Mouse (Mus musculus): ENCODE measurements around the gene Tmem181a. TPM values are rescaled to one million over a fixed set of nuclear protein-coding genes. Genes with fewer than 3 reads are reported as not detected.
"Not testable (repeated sequence)": the region's sequence is repeated elsewhere in the genome, so short reads cannot be mapped to it uniquely, and the experiment has no call there.

Gene Tmem181a
- polyA plus RNA-seq, 1 experiment from 2014 or later: 21.3 TPM

- not testable (repeated sequence) for H3K4me1 ChIP-seq; H3K27ac ChIP-seq (replicated peaks)
- 61% methylated on average over 3 of the region's 4 CpGs for WGBS
Measured at GRCm38 (mm10) chr17:6315706-6316105, 59.0 kb downstream of the Tmem181a start.

GRCm38 (mm10) chr17:6316379-6317126, 59.9 kb downstream of the Tmem181a start:
- H3K36me3 ChIP-seq; H3K27me3 ChIP-seq (ENCODE audit: low read depth, poor library complexity, severe bottlenecking); H3K4me1 ChIP-seq; H3K9me3 ChIP-seq (replicated peaks): not testable (repeated sequence)
- H3K27ac ChIP-seq (replicated peaks): peak overlapping the region; percentile 68
- 6% methylated on average over 38 of the region's 38 CpGs for WGBS
- peak; percentile 30 for DNase-seq (ENCODE audit: low spot score)
- peak overlapping the region; percentile 55 for H3K4me3 ChIP-seq

More at GRCm38 (mm10) chr17:6315706-6316105, 59.0 kb downstream of the Tmem181a start:
- not testable (repeated sequence) for H3K4me3 ChIP-seq; H3K9me3 ChIP-seq (replicated peaks); H3K27me3 ChIP-seq (ENCODE audit: low read depth, poor library complexity, severe bottlenecking); DNase-seq (ENCODE audit: low spot score); H3K36me3 ChIP-seq

- WGBS: 14% methylated on average over 23 of the region's 23 CpGs
- not testable (repeated sequence) for H3K36me3 ChIP-seq; H3K4me1 ChIP-seq; H3K27me3 ChIP-seq (ENCODE audit: low read depth, poor library complexity, severe bottlenecking); H3K9me3 ChIP-seq (replicated peaks)
- Histone ChIP-seq H3K27ac (replicated peaks) (peak within 1 kb of the TSS; percentile 68), H3K4me3 (peak within 1 kb of the TSS; percentile 55)
- peak; percentile 98 for DNase-seq (ENCODE audit: low spot score)
Measured at GRCm38 (mm10) chr17:6317339-6317985, 60.8 kb downstream of the Tmem181a start, which contains the start of gene Dynlt1a. Gene Dynlt1a (minus strand): TSS chr17:6317500.

GRCm38 (mm10) chr17:6321081-6321777, 64.6 kb downstream of the Tmem181a start:
- H3K27ac ChIP-seq (replicated peaks); H3K4me1 ChIP-seq; H3K36me3 ChIP-seq; H3K27me3 ChIP-seq (ENCODE audit: low read depth, poor library complexity, severe bottlenecking); H3K9me3 ChIP-seq (replicated peaks); H3K4me3 ChIP-seq; DNase-seq (ENCODE audit: low spot score): not testable (repeated sequence)
- 3% methylated on average over 22 of the region's 60 CpGs for WGBS

- H3K4me1 ChIP-seq; H3K9me3 ChIP-seq (replicated peaks); H3K27ac ChIP-seq (replicated peaks); H3K27me3 ChIP-seq (ENCODE audit: low read depth, poor library complexity, severe bottlenecking); H3K36me3 ChIP-seq; DNase-seq (ENCODE audit: low spot score); H3K4me3 ChIP-seq: not testable (repeated sequence)
- WGBS: no CpG with 5 or more reads among the region's 10 CpGs
Measured at GRCm38 (mm10) chr17:6321778-6322101, 65.1 kb downstream of the Tmem181a start.

GRCm38 (mm10) chr17:6325021-6325420, 68.4 kb downstream of the Tmem181a start:
- DNase-seq (ENCODE audit: low spot score); H3K9me3 ChIP-seq (replicated peaks); H3K4me3 ChIP-seq; H3K36me3 ChIP-seq; H3K4me1 ChIP-seq; H3K27me3 ChIP-seq (ENCODE audit: low read depth, poor library complexity, severe bottlenecking); H3K27ac ChIP-seq (replicated peaks): not testable (repeated sequence)
- 68% methylated on average over 10 of the region's 10 CpGs for WGBS

- H3K9me3 ChIP-seq (replicated peaks); H3K4me3 ChIP-seq; DNase-seq (ENCODE audit: low spot score); H3K27me3 ChIP-seq (ENCODE audit: low read depth, poor library complexity, severe bottlenecking); H3K36me3 ChIP-seq; H3K27ac ChIP-seq (replicated peaks); H3K4me1 ChIP-seq: not testable (repeated sequence)
- WGBS: 74% methylated on average over 6 of the region's 6 CpGs
Measured at GRCm38 (mm10) chr17:6325543-6325942, 68.9 kb downstream of the Tmem181a start.

GRCm38 (mm10) chr17:6327554-6327953, 70.9 kb downstream of the Tmem181a start:
- not testable (repeated sequence) for H3K9me3 ChIP-seq (replicated peaks); H3K4me3 ChIP-seq; H3K4me1 ChIP-seq; DNase-seq (ENCODE audit: low spot score); H3K36me3 ChIP-seq; H3K27ac ChIP-seq (replicated peaks); H3K27me3 ChIP-seq (ENCODE audit: low read depth, poor library complexity, severe bottlenecking)
- WGBS: 97% methylated on average over 7 of the region's 7 CpGs

- not testable (repeated sequence) for H3K4me1 ChIP-seq; H3K27ac ChIP-seq (replicated peaks); H3K4me3 ChIP-seq; H3K9me3 ChIP-seq (replicated peaks); H3K27me3 ChIP-seq (ENCODE audit: low read depth, poor library complexity, severe bottlenecking); H3K36me3 ChIP-seq; DNase-seq (ENCODE audit: low spot score)
- WGBS: 84% methylated on average over 4 of the region's 4 CpGs
Measured at GRCm38 (mm10) chr17:6328997-6329396, 72.3 kb downstream of the Tmem181a start.

GRCm38 (mm10) chr17:6342606-6343294, 86.1 kb downstream of the Tmem181a start:
- not testable (repeated sequence) for H3K4me3 ChIP-seq; H3K36me3 ChIP-seq; H3K27me3 ChIP-seq (ENCODE audit: low read depth, poor library complexity, severe bottlenecking); H3K4me1 ChIP-seq; H3K9me3 ChIP-seq (replicated peaks); DNase-seq (ENCODE audit: low spot score); H3K27ac ChIP-seq (replicated peaks)
- WGBS: no CpG with 5 or more reads among the region's 12 CpGs

GRCm38 (mm10) chr17:6355256-6355655, 98.6 kb downstream of the Tmem181a start:
- not testable (repeated sequence) for H3K4me1 ChIP-seq; H3K27me3 ChIP-seq (ENCODE audit: low read depth, poor library complexity, severe bottlenecking); H3K36me3 ChIP-seq; H3K4me3 ChIP-seq; H3K9me3 ChIP-seq (replicated peaks); DNase-seq (ENCODE audit: low spot score); H3K27ac ChIP-seq (replicated peaks)
- 85% methylated on average over 10 of the region's 10 CpGs for WGBS

Data from midbrain, embryonic 10.5 days (tissue).